Mouse (Mus musculus): Measurements from ENCODE around the gene Synpo2. TPM values are rescaled to one million over a fixed set of nuclear protein-coding genes. Genes with fewer than 3 reads are reported as not detected.
A peak's percentile ranks its signal among the peaks of the same experiment; 100 is the strongest.

Synpo2 gene
- total RNA-seq (2014; fragmentation: Nextera tagmentation) (3.6 and 10.3 TPM in 2 replicates), total RNA-seq (2017) (1.5 and 2.3 TPM in 2 replicates)

DNA sequence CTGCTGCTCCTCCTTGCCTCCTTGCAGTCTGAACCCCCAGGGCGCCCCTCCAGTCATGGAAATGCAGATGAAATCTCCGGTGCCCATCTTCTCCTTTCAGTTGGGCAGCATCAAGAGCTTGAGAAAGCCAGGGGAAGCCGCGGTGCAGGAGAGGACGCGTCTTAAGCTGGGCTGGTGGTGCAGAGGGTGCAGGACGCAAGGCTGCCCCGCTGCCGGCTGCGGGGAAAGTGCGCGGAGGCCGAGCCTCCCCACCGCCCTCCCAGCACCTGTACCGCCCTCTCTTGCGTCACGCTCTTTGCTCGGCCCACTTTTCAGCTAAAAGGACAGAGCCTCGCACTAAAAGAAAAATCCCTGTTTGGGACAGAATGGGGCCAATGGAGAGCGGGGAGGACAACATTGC lies at the start of gene Synpo2:
Synpo2 (minus strand) TSS at position 229 of the 400 bp plus-strand sequence.
- ATAC-seq (replicated peaks; ENCODE audit: low FRiP score, low TSS enrichment, poor library complexity, severe bottlenecking) = peak; percentile 94

DNA sequence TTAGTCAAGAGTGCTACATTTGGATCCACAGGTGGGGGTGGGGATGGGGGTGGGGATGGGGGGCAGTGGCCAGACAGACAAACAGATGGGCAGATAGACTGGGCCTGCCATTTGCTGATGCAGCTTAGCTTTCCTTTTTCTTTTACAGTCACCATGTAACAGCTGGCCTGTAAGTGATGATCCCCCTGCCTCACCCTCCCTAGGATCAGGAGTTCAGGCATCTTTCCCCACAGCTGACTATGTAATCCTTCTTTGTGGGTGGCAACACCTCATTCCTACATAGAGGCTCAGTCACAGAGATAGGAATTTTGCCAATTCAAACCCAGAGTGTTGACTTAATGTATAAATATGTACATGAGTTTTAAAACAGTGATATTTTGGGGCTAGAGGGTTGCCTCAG lies 49.7 kb upstream of the Synpo2 start:
- no peak for ATAC-seq (replicated peaks; ENCODE audit: low FRiP score, low TSS enrichment, poor library complexity, severe bottlenecking)

DNA sequence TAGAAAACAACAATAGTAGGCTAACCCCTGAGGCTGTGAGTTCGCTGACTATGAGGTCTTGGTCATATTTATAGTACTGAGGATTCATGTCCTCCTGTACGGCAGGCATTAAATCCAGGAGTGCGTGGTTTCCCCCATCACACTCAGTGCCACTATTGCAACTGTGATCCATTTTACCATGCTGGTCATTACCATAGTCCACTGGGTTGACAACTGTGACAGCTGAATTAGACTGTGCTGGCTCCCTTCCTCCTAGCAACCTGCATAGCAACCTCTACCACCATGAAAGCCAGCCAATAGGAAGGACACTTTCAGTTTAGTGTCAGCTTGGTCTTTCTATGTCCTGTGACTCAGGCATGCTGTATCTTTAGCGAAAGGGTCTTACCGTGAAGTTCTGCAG lies 48.3 kb upstream of the Synpo2 start:
- ATAC-seq (replicated peaks; ENCODE audit: low FRiP score, low TSS enrichment, poor library complexity, severe bottlenecking) = no peak

DNA sequence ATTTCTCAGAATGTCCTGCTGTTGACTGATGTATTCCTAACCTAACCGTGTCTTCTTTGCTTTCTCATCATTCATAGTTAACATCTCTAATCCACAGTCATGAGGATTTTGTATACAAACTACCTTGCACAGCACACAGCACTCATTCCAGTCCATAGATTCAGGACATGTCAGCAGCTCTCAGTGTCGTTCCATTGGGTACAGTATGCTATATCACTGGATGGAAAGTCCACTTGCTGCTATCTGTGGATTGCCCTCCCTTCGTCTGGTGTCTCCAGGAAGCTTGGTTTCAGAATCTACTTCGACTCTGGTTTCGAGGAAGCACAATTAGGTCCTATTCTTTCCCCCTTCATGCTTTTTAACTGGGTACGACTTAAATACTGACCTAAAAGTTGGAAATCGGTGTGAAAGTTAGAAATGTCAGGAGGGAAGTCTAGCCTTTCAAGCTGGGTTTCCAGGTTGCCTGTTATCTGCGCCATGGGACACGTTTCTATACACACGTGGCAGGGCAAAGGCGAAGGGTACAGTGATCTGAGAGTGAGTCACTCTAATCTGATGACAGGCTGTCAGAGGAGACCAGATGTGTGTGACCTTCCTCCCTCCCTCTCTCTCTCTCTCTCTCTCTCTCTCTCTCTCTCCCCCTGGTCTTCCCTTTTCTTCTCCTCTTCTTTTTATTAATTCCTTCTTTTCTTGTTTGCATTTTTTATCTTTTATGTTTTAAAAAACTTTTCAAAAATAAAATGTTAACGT lies 47.1 kb upstream of the Synpo2 start:
- peak; percentile 80 for ATAC-seq (replicated peaks; ENCODE audit: low FRiP score, low TSS enrichment, poor library complexity, severe bottlenecking)

DNA sequence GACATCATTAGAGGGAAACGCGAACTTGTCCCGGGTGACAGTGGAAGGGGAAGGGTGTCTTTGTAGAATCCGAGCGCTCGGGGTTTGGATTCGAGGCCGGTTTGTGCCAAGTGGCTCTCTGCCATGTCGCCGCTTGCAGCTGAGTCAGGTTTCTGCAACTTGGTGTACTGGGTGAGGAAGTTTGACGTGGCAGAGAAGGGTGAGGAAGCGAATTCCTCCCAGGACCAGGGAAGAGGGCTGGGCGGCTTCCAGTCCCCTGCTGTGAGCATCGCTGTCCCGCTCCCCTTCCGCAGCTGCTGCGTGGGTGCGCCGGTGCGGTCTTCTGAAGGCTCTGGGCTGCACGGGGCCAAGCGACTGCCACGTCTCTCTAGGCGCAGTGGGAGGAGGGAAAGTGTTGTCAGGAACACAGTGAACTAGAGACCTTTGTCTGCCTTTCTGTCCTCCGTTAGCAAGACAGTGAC lies 31.8 kb upstream of the Synpo2 start:
- peak; percentile 69 for ATAC-seq (replicated peaks; ENCODE audit: low FRiP score, low TSS enrichment, poor library complexity, severe bottlenecking)

DNA sequence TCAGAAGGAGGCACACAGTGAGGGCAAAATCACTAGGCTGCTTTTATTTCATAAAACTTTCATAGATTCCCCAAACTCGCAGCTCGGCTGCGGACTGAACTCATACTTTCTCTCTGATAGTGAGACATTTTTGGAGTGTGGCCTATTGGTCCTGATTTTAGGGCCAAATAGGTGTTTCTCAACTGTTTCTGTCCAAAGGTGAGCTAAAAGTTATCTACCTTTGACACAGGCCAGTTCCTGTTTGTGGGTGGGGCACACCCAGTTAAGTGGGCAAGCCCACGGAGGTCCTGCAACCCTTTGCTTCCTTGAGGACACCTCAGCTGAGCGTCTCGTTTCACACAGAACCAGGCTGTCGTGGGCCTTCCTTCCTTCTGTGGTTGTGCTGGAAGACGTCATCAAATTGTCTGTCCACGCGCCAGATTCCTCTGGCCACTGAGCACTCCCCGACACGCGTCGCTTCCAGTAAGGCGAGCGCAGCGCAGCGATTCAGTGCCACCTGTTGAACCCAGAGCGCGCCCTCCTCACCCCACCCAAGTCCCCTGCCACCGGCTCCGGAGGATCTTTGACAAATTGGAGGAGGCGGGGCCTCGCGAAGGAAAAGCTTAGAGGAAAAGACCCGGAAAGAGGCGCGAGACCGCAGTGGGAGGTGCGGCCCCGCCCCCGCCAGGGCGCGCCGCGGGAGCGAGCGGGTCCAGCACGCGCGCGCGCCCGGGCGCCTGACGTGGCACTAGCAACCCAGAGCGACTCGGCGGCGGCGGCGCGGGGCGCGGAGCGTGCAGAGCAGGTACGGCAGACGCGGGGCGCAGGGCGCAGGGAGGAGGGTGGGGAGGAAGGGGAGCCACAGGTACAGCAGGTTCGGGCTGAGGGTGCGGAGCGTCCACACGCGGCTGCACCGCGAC lies 31.1 kb upstream of the Synpo2 start, which contains the start of gene Sec24d:
Sec24d (plus strand) TSS at position 703 of the 899 bp plus-strand sequence.
- peak; percentile 81 for ATAC-seq (replicated peaks; ENCODE audit: low FRiP score, low TSS enrichment, poor library complexity, severe bottlenecking)

DNA sequence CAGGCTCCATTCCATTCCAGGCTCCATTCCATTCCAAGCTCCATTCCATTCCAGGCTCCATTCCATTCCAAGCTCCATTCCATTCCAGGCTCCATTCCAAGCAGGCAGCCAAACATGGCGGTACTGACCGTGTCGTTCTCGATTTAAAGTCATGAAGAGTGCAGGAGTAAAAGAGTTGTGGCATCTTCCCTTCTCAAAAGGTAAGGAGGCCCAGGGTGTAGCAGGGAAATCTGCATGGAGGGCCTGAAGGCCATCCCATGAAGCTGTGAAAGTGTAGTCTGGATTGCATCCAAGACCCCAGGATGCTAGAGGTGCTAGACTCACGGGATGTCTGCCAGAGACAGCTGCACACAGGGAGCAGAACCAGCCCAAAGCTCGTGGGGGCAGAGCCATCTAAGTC lies 28.8 kb upstream of the Synpo2 start:
- no peak for ATAC-seq (replicated peaks; ENCODE audit: low FRiP score, low TSS enrichment, poor library complexity, severe bottlenecking)

DNA sequence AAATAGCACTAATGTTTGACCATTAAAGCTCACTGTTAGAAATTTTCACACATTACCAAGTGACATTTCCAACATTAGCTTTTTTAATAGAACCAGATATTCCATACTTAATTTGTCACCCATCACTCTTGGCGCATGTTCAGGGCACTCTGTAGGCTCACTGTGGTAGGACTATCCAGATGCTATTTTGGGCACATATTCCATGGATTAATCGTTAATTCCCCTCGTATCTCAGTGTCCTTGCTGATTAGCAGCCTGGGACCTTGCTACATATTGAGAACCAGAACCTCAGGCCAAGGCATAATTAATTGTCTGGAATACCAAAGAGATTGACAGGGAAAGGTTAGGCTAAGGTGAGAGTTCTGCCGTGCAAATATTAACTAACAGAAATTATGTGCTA lies 22.8 kb upstream of the Synpo2 start:
- no peak for ATAC-seq (replicated peaks; ENCODE audit: low FRiP score, low TSS enrichment, poor library complexity, severe bottlenecking)

DNA sequence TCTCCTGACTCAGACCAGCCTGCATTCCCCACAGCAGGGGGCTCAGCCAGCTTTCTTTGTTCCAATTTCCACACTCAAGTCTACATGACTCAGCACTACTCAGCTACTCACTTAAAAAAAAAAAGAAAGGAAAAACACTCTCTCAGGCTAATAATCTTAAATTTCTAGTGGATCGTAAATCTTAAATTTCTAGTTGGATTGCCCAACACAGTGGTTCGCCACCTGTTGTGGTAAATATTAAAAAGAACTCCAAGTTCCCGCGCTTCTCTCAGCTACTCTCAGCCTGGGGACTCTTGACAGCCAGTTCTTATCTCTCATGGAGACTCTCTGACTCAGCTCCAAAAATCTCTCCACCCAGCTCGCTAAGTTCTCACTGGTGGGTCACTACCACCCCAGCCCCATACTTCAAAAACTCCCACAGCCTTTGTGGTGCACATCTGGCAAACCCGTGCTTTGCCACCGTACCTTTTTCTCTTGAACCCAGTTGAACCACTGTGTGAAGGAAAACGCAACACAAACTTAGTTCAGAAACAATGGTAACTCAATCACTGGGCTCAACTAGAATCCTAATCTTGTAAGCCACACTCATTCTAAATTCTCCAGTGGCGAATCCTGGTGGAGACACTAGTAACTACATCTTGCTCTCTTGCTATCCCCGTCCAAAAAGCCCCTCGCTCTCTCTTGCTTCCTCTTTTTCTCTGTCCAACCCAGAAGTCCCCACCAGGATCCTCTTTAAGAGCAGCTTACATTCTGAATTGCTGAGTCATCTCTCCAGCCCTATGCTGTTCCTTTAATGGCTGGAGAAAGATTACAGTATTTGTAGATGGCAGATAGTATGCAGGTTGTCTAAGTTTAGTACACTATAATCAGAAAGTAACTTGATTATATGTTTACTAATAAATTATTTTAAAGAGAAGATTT lies 20.5 kb upstream of the Synpo2 start:
- peak; percentile 67 for ATAC-seq (replicated peaks; ENCODE audit: low FRiP score, low TSS enrichment, poor library complexity, severe bottlenecking)

DNA sequence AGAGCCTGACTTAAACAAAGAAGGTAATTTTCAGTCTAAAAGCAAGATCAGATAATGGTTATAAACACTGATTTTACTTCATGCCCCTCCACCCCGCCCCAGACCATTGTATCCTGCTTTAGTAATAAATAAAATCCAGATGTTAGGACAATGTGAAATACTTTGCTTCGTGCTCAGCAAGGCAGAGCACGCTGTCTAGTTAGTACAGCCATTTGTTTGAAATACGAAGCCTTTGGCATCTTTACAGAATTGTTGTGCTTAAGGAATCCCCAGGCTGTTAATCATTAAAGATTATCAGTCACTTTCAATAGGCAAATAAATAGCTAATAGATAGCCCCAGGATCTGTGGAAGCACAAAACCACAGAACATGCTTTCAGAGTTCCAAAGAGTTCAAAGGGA lies 9.7 kb upstream of the Synpo2 start:
- ATAC-seq (replicated peaks; ENCODE audit: low FRiP score, low TSS enrichment, poor library complexity, severe bottlenecking) = no peak

DNA sequence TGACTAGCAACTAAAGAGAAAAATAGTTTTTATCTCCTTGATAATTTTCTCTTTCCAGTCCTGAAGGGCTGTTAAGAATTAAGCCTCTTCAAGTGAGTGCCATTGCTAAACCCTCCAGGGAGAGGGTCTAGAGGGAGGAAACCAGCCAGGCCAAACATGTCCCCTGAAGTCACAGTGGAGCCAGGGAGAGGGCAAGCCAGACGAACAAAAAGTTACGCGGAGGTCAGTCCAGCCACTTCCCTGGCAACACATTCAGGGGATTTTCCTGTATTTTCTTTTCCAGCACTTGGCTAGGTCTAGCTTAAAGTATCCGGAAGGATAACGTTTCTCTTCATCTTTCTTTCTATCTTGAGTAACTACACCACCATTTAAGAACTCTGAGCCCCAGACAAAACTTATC lies 8.4 kb upstream of the Synpo2 start:
- ATAC-seq (replicated peaks; ENCODE audit: low FRiP score, low TSS enrichment, poor library complexity, severe bottlenecking) = no peak

DNA sequence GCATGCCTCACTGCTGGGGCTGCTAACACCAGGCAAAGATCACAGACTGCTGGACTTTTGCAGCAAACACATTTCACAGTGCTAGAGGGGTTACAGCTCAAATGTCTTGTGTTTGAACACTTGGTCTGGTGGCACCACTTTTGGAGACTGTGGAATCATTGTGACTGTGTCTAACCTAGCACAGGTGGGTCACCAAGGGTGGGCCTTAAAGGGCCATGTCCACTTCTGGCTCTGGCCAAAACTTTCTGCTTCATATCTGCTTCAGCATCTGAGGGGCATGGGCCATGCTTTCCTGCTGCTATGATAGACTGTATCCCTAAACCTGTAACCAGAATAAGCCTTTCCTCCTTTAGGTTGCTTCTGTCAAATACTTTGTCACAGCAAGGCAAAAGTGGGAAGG lies 1.5 kb upstream of the Synpo2 start:
- no peak for ATAC-seq (replicated peaks; ENCODE audit: low FRiP score, low TSS enrichment, poor library complexity, severe bottlenecking)

DNA sequence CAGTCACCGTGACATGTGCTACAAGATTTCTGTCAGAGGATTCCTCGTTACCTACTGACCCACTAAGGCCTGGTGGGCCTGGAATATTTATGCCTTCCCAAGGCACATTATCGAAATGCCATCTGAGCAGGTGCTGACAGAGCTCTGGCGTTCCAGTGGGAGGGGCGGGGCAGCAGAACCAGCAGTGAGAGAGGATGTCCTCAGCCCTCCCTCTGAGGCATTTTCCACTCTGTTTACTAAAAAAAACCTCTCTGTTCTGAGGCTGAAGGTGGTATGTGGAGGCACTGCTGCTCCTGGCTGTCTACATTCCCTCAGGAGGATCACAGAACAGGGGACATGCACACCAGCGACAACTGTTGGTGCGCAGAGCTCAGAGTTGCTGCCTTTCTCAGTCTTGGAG lies 1.1 kb upstream of the Synpo2 start:
- ATAC-seq (replicated peaks; ENCODE audit: low FRiP score, low TSS enrichment, poor library complexity, severe bottlenecking) = no peak

DNA sequence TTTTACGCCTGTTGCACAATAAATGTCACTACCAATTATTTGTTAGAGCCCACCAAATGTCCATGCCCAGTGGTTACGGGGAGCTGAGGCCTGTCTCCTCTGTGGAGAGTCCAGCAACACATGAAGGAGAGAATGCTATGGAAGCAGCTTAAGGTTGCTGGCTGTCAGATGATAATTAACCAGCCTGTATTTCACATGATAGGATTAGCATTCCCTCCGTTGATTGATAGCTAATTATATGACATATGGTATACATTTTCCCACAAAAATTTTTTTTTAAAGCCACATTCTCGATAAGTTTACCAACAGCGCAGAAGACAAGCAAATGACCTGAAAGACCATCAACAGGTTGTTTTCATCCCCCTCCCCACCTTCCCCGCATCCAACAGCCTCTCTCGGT lies 454 bp downstream of the Synpo2 start:
- no peak for ATAC-seq (replicated peaks; ENCODE audit: low FRiP score, low TSS enrichment, poor library complexity, severe bottlenecking)

DNA sequence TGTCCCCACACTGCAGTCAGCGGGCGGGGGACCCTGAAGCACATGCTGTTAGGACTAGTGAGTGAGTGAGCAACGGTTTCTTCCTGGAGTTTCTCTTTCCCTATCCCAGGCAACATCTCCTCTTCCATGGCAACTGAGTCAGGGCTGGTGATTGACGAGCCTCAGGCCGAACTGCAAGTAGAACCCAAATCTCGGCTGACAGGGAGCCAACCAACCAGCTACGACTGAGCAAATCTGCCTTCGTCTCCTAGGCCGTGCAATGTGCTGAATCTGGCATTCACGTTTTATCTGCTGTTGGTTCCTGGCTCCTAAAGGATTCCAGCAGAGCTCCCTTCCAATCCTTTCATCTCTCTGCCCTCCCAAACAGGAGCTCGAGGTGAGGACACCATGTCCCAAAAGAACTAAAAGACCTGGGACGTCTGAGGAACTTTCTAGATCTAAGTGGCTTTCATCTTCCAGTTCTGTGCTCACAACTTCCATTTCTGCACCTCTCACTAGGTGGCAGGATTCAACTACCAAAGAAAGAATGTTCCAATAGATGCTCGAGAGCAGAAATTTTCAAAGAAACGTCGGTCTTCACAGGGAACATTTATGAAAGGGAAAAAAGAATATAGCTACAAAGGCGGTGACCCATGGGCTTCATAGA lies 1.6 kb downstream of the Synpo2 start:
- peak; percentile 57; the same call in 1 of the 2 replicates for ATAC-seq (replicated peaks; ENCODE audit: low FRiP score, low TSS enrichment, poor library complexity, severe bottlenecking)

DNA sequence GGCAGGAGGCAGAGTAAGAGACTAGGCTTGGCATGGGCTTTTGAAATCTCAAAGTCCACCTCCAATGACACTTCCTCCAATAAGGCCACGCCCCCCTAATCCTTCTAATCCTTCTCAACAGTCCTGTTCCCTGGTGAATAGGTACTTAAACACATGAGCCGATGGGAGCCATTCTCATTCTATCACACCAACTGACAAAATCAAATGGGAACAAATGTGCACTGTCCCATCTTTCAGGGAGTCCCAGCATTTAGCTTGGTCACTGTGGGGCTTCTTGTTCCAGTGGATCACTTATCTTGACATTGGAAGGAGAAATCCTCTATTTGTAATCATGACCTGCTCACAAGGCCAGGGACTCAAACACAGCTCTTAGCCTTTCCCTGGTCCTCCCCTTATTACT lies 4.3 kb downstream of the Synpo2 start:
- no peak for ATAC-seq (replicated peaks; ENCODE audit: low FRiP score, low TSS enrichment, poor library complexity, severe bottlenecking)

DNA sequence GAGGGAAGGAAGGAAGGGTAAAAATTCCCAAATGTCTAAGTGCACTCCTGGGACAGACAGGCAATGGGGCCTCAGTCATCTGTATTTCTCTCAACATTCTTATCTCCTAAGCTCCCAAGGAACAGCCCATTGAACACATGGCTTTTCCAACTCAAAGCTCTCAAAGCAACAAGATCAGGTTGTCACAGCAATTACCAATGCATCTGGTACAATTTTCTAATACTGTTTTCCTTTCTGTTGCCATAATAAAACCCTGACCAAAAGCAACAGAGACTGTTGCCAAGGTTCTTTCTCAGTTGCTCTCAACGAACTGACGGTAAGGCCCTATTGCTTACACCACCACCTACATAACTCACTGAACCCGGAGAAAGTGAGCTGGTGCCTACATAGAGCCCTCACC lies 8.7 kb downstream of the Synpo2 start:
- ATAC-seq (replicated peaks; ENCODE audit: low FRiP score, low TSS enrichment, poor library complexity, severe bottlenecking) = no peak

DNA sequence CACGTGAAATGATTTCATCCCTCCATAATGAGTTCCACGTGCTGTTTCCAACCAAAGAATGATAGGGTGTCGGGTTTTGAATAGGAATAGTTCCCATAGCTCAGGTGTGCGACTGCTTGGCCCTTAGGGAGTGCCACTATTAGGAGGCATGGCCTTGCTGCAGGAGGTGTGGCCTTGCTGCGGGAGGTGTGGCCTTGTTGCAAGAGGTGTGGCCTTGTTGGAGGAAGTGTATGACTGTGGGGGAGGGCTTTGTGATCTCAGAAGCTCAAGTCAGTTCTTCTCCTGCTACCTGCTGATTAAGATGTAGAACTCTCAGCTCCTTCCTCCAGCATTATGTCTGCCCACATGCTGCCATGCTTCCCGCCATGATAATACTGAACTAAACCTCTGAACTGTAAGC lies 17.3 kb downstream of the Synpo2 start:
- ATAC-seq (replicated peaks; ENCODE audit: low FRiP score, low TSS enrichment, poor library complexity, severe bottlenecking) = peak; percentile 93

DNA sequence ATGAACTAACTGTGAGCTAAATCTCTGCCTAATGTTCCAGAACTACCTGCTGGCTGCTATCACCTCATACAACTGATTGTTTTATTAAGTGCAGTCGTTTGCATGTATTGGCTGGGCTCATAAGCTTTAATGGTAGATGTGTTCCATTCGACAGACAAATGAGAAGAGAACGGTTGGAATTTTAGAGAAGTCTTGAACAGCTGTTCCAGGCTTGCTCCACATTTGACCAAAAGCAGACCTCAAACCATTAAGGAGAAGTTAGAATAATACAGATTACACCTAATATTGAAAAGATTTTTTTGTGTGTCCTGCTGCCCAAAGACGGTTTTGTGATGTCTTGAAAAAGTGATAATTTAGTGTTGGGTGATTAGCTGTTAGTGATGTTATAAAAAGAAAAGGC lies 27.1 kb downstream of the Synpo2 start:
- ATAC-seq (replicated peaks; ENCODE audit: low FRiP score, low TSS enrichment, poor library complexity, severe bottlenecking) = no peak
